Mouse (Mus musculus) olfactory bulb, adult 2 months (tissue): ENCODE results near the gene Golt1a. TPM values are rescaled to one million over a fixed set of nuclear protein-coding genes. Genes with fewer than 3 reads are reported as not detected.

ENCODE experiments used
- H3K27ac ChIP-seq: fragments of 200-500 bp; 2 replicates; pipeline ENCODE4 v1.5.1; 2012; ENCODE audit warnings: low read depth, low read length; ENCODE audit not compliant: insufficient read depth
- H3K4me1 ChIP-seq: fragments of 200-500 bp; 2 replicates; pipeline ENCODE4 v1.6.1; 2012; ENCODE audit warnings: low read length; ENCODE audit not compliant: control insufficient read depth, insufficient read depth
- H3K4me3 ChIP-seq: fragments of 200-500 bp; 2 replicates; pipeline ENCODE4 v1.5.1; 2012; ENCODE audit warnings: mild to moderate bottlenecking, low read depth, low read length, moderate library complexity; ENCODE audit not compliant: insufficient read depth
- CTCF ChIP-seq: fragments of 200-500 bp; IDR thresholded peaks from 2 replicates; pipeline ENCODE4 v1.5.1; 2012; ENCODE audit warnings: low read depth, mild to moderate bottlenecking, low read length, moderate library complexity; ENCODE audit not compliant: insufficient read depth
- POLR2A ChIP-seq: fragments of 200-500 bp; IDR thresholded peaks from 2 replicates; pipeline ENCODE4 v1.6.1; 2012; ENCODE audit warnings: mild to moderate bottlenecking, low read depth, low read length, moderate library complexity; ENCODE audit not compliant: insufficient read depth
- WGBS: fragments of 180-500 bp; shearing (Covaris S2); methylation state at CpG from one replicate; pipeline ENCODE4 v1.1.7; 2018; 5-methylcytosine and 5-hydroxymethylcytosine counted together
- polyA plus RNA-seq: library from polyadenylated mRNA; stranded (reverse); fragments of >200 nt; gene quantifications from 2 replicates; pipeline ENCODE4 v1.2.4, GENCODE M21; 2012; ENCODE audit warnings: low replicate concordance; ENCODE audit not compliant: missing spikeins, insufficient read depth, insufficient read length

Golt1a gene
- not detected in 2 replicates for polyA plus RNA-seq

- 84% methylated on average over 14 of the region's 14 CpGs for WGBS
- Histone ChIP-seq H3K4me3 (no peak within 1 kb of the TSS), H3K27ac (no peak within 1 kb of the TSS), H3K4me1 (peaks cover 6% of the 10 kb centered on the region)
- TF ChIP-seq CTCF = no peak
- TF ChIP-seq POLR2A = no peak
Observed at GRCm38 (mm10) chr1:133309652-133310267, at the start of gene Golt1a. Gene Golt1a, plus strand, starts transcription at chr1:133309800.

- Histone ChIP-seq H3K4me1 (peaks cover 3% of the 10 kb centered on the region), H3K4me3 (no peak overlapping the region), H3K27ac (no peak overlapping the region)
- TF ChIP-seq POLR2A = no peak
- TF ChIP-seq CTCF = no peak
- 78% methylated on average over 6 of the region's 6 CpGs for WGBS
Observed at GRCm38 (mm10) chr1:133262628-133263027, 47.0 kb upstream of the Golt1a start.

GRCm38 (mm10) chr1:133263134-133263533 lies 46.5 kb upstream of the Golt1a start:
- Histone ChIP-seq H3K4me1 (peaks cover 8% of the 10 kb centered on the region), H3K4me3 (no peak overlapping the region), H3K27ac (no peak overlapping the region)
- WGBS = 97% methylated on average over 7 of the region's 7 CpGs
- no peak for TF ChIP-seq POLR2A
- TF ChIP-seq CTCF = no peak

- WGBS = 92% methylated on average over 12 of the region's 12 CpGs
- H3K27ac ChIP-seq = no peak overlapping the region
- peaks cover 12% of the 10 kb centered on the region for H3K4me1 ChIP-seq
- TF ChIP-seq POLR2A (no peak), CTCF (no peak)
- H3K4me3 ChIP-seq = no peak overlapping the region
Observed at GRCm38 (mm10) chr1:133264367-133264766, 45.2 kb upstream of the Golt1a start.

GRCm38 (mm10) chr1:133265114-133265766 lies 44.4 kb upstream of the Golt1a start:
- WGBS = 84% methylated on average over 11 of the region's 11 CpGs
- no peak overlapping the region for H3K4me3 ChIP-seq
- peaks cover 12% of the 10 kb centered on the region for H3K4me1 ChIP-seq
- H3K27ac ChIP-seq = no peak overlapping the region
- TF ChIP-seq POLR2A (no peak), CTCF (no peak)

GRCm38 (mm10) chr1:133267094-133267493 lies 42.5 kb upstream of the Golt1a start:
- no peak overlapping the region for H3K4me3 ChIP-seq
- WGBS = 76% methylated on average over 3 of the region's 3 CpGs
- no peak for TF ChIP-seq CTCF
- peaks cover 12% of the 10 kb centered on the region for H3K4me1 ChIP-seq
- H3K27ac ChIP-seq = no peak overlapping the region

- H3K4me3 ChIP-seq = no peak overlapping the region
- peaks cover 12% of the 10 kb centered on the region for H3K4me1 ChIP-seq
- TF ChIP-seq POLR2A = no peak
- no peak for TF ChIP-seq CTCF
- WGBS = 41% methylated on average over 10 of the region's 10 CpGs
- H3K27ac ChIP-seq = no peak overlapping the region
Observed at GRCm38 (mm10) chr1:133267813-133268492, 41.6 kb upstream of the Golt1a start.

- H3K4me3 ChIP-seq = no peak overlapping the region
- H3K4me1 ChIP-seq = peaks cover 12% of the 10 kb centered on the region
- TF ChIP-seq POLR2A (no peak), CTCF (no peak)
- WGBS = 74% methylated on average over 3 of the region's 3 CpGs
- H3K27ac ChIP-seq = no peak overlapping the region
Observed at GRCm38 (mm10) chr1:133268503-133268902, 41.1 kb upstream of the Golt1a start.

- Histone ChIP-seq H3K27ac (no peak overlapping the region), H3K4me3 (no peak overlapping the region), H3K4me1 (peaks cover 12% of the 10 kb centered on the region)
- WGBS = 80% methylated on average over 6 of the region's 6 CpGs
- TF ChIP-seq CTCF (no peak), POLR2A (no peak)
Observed at GRCm38 (mm10) chr1:133270336-133270735, 39.3 kb upstream of the Golt1a start.
